Mouse (Mus musculus) heart, embryonic 12.5 days (tissue): ENCODE data around the gene Gas2. TPM values are rescaled to one million over a fixed set of nuclear protein-coding genes. Genes with fewer than 3 reads are reported as not detected.

Source experiments
- ATAC-seq: fragments of 200-750 bp; cut with Nextera tagmentation; 2 replicates; pipeline ENCODE4 v1.8.0; 2017; ENCODE audit warnings: moderate TSS enrichment, moderate library complexity; ENCODE audit not compliant: insufficient number of reproducible peaks, low FRiP score
- H3K27ac ChIP-seq: fragments of 300-500 bp; sonication (generic); 2 replicates; pipeline ENCODE4 v1.5.1; 2016; ENCODE audit warnings: mild to moderate bottlenecking, moderate library complexity; ENCODE audit not compliant: poor library complexity, severe bottlenecking
- H3K27me3 ChIP-seq: fragments of 300-500 bp; sonication (generic); replicated peaks from 2 replicates; pipeline ENCODE4 v1.6.1; 2016; ENCODE audit warnings: mild to moderate bottlenecking, moderate library complexity
- H3K36me3 ChIP-seq: fragments of 300-500 bp; sonication (generic); 2 replicates; pipeline ENCODE4 v1.6.1; 2016; ENCODE audit warnings: mild to moderate bottlenecking, moderate library complexity
- H3K4me1 ChIP-seq: fragments of 300-500 bp; sonication (generic); replicated peaks from 2 replicates; pipeline ENCODE4 v1.6.1; 2016; ENCODE audit warnings: mild to moderate bottlenecking
- H3K4me2 ChIP-seq: fragments of 300-500 bp; sonication (generic); 2 replicates; pipeline ENCODE4 v1.6.1; 2016; ENCODE audit warnings: mild to moderate bottlenecking, moderate library complexity
- H3K4me3 ChIP-seq: fragments of 300-500 bp; sonication (generic); 2 replicates; pipeline ENCODE4 v1.5.1; 2016; ENCODE audit warnings: mild to moderate bottlenecking
- H3K9ac ChIP-seq: fragments of 300-500 bp; sonication (generic); 2 replicates; pipeline ENCODE4 v1.6.1; 2016; ENCODE audit warnings: mild to moderate bottlenecking, moderate library complexity
- H3K9me3 ChIP-seq: fragments of 300-500 bp; sonication (generic); replicated peaks from 2 replicates; pipeline ENCODE4 v1.6.1; 2016; ENCODE audit warnings: mild to moderate bottlenecking, moderate library complexity
- WGBS: fragments of 180-500 bp; shearing (Covaris S2); methylation state at CpG from one replicate; pipeline ENCODE4 v1.1.7; 2016; 5-methylcytosine and 5-hydroxymethylcytosine counted together
- polyA plus RNA-seq: library from polyadenylated mRNA; unstranded; fragments of >200 nt; fragmentation: Nextera tagmentation; extraction: Ambion mirVana; gene quantifications from 2 replicates; pipeline ENCODE4 v1.2.1, GENCODE M21; 2016

The Gas2 gene
- polyA plus RNA-seq, 1 experiment from 2014 or later = 7.1 TPM

DNA sequence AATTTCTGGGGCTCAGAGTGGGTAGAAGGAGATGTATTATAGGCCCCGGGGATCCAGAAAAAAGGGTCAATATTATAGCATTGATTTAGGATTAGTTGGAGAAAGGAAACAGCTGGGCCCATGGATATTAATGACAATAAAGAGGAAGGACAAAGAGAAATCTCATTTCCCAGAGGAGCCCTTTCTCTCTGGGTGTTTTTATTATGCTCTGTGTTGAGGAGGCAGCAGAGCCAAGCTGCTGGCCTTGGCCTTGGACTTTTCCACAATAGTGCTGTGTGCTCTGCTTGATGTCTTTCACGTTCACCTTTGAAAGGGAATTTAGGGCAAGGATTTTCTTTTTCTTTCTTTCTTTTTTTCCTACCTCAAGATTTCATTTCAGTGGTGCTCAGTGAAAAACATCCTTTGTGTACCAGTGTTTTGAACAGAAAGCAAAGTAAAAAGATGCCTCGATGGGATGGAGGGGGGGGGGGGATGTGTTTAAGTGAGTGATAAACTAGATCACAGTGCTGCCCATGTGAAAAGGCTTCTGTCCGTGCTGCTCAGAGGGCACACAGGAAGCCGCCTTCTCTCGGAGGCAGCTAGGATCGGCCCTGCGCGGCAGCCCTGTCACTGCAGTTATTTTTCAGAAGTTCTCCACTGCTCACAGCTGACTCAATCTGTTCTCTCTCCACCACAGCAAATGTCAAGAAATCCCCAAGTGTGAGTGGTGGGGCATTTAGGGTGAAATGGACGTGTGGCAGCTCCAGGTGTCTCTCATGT, 67.1 kb downstream of the Gas2 start:
- no peak overlapping the region for H3K4me2 ChIP-seq
- ATAC-seq = no peak
- H3K4me3 ChIP-seq = no peak overlapping the region
- 52% methylated on average over 10 of the region's 10 CpGs for WGBS
- H3K9me3 ChIP-seq = no peaks in the 10 kb centered on the region
- H3K9ac ChIP-seq = no peak overlapping the region
- H3K4me1 ChIP-seq = no peaks in the 10 kb centered on the region
- no peak overlapping the region for H3K27ac ChIP-seq
- H3K27me3 ChIP-seq = no peaks in the 10 kb centered on the region
- H3K36me3 ChIP-seq = no peaks in the 10 kb centered on the region

DNA sequence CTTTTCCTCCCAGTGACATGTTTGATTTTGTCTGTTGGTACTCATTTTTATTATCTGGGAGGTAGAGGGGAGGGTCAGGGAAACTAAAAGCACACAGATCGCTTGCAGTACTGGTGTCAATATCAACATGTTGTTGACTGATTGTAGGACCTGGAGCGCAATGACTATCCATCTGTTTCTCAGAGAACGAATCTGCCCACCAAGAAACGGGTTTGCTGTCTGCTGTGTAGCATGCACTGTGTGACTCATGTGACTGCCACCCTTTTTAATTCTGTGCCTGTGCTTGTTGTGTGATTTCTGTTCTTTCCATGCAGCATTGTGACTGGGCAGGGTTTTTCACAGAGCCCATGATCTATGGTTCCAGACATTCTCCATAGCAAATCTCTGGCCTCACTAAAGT, 69.4 kb downstream of the Gas2 start:
- Histone ChIP-seq H3K27ac (no peak overlapping the region), H3K4me2 (no peak overlapping the region), H3K9me3 (no peaks in the 10 kb centered on the region), H3K9ac (no peak overlapping the region), H3K36me3 (no peaks in the 10 kb centered on the region), H3K4me3 (no peak overlapping the region), H3K4me1 (no peaks in the 10 kb centered on the region), H3K27me3 (no peaks in the 10 kb centered on the region)
- 74% methylated on average over 4 of the region's 4 CpGs for WGBS
- no peak for ATAC-seq

DNA sequence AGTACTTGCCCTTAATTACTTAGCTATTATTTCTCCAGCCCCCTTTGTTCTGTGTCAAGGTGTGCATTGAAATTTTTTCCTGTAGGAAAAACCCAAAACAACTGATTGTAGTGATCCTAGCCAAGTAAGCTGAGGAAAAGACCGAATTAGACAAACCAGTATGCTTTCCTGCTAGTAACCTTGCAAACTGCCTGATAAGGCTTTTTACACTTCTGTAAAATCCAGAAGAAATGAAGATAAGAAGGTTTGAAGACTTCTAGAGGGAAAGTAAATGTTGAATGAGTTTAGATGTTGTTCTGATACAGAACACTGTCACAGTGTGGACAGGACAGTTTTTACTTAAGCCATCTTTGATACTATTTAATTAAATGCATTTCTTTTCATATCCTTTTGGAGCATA, 75.5 kb downstream of the Gas2 start:
- WGBS = 73% methylated on average over 1 of the region's 1 CpGs
- Histone ChIP-seq H3K27me3 (no peaks in the 10 kb centered on the region), H3K9ac (no peak overlapping the region), H3K9me3 (no peaks in the 10 kb centered on the region), H3K36me3 (no peaks in the 10 kb centered on the region), H3K4me1 (no peaks in the 10 kb centered on the region), H3K27ac (no peak overlapping the region), H3K4me2 (no peak overlapping the region), H3K4me3 (no peak overlapping the region)
- ATAC-seq = no peak

DNA sequence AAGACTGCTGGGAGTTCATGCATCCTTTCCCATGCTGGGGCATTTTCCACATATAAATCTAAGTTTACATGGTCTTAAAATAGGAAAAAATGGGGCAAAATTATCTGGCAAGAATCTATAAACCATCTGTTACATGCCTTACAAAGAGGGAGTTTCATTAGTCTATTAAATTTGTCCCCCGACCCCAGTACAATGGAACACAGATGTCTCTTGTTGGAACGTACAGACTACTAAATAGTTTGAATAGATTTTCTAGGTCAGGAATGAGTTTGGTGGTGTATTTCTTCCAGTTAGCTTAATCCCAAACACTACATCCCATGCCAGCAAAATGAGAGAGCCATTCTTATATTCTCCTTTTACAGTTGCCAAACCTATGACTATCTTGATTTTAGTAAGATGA, 78.6 kb downstream of the Gas2 start:
- Histone ChIP-seq H3K9me3 (no peaks in the 10 kb centered on the region), H3K4me3 (no peak overlapping the region), H3K36me3 (no peaks in the 10 kb centered on the region), H3K9ac (no peak overlapping the region), H3K4me1 (no peaks in the 10 kb centered on the region), H3K4me2 (no peak overlapping the region), H3K27me3 (no peaks in the 10 kb centered on the region), H3K27ac (no peak overlapping the region)
- WGBS = 90% methylated on average over 2 of the region's 2 CpGs
- ATAC-seq = no peak

DNA sequence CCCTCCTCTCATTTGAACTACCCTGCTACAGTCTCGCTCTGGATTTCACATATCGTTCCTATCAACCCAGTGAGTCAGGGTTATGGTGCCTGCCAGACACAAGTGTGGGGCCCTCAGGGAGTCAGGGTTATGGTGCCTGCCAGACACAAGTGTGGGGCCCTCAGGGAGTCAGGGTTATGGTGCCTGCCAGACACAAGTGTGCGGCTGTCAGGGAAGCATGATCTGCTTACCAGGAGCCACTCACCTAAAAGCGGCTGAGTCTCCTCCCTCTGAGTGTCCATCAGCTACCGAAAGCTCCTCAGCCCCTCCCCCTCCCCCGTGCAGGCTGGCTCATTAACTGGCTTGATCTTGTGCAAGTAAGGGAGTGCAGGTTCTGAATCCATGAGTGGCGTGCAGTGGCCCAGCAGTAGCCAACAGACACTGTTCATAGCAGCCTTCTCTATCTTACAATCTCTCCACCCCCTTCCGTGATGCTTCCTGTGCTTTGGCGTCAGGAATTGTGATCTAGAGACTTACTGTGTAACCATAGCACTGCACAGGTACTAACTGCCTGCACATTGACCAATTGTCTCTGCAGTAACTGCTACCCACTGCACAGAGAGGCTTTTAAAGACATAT, 93.7 kb downstream of the Gas2 start:
- H3K27ac ChIP-seq = 0 out of 2 replicates have a peak overlapping the region, but pooled peaks have one; percentile 1

DNA sequence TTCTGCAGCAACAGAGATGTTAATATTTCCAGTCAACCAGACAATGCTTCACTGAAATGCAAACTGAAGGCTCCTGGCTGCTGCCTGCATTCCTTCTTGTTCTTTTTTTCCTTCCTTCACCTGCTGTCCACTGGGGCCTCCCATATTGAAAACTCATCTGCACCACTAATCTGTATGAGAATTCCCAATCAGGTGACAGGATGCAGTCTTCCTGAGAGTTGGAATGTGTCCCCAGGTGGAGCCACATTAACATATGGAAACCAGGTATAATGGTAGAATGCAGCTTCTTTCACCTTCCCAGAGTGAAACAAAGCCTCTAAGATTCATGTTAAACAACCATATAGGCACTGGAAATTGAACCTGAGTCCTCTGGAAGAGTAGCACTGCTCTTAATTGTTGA, 96.0 kb downstream of the Gas2 start:
- Histone ChIP-seq H3K9ac (no peak overlapping the region), H3K36me3 (no peaks in the 10 kb centered on the region), H3K27me3 (no peaks in the 10 kb centered on the region), H3K4me3 (no peak overlapping the region), H3K4me2 (no peak overlapping the region), H3K4me1 (peaks cover 6% of the 10 kb centered on the region), H3K9me3 (no peaks in the 10 kb centered on the region), H3K27ac (no peak overlapping the region)
- no peak for ATAC-seq

More for the DNA sequence above, 93.7 kb downstream of the Gas2 start:
- no peaks in the 10 kb centered on the region for H3K9me3 ChIP-seq
- H3K4me3 ChIP-seq = no peak overlapping the region
- WGBS = 36% methylated on average over 9 of the region's 9 CpGs
- peak overlapping the region; percentile 9; the same call in 1 of the 2 replicates for H3K4me2 ChIP-seq
- peaks cover 6% of the 10 kb centered on the region for H3K4me1 ChIP-seq
- no peaks in the 10 kb centered on the region for H3K36me3 ChIP-seq
- H3K9ac ChIP-seq = no peak overlapping the region
- ATAC-seq = peak; percentile 33; the same call in 1 of the 2 replicates
- no peaks in the 10 kb centered on the region for H3K27me3 ChIP-seq

DNA sequence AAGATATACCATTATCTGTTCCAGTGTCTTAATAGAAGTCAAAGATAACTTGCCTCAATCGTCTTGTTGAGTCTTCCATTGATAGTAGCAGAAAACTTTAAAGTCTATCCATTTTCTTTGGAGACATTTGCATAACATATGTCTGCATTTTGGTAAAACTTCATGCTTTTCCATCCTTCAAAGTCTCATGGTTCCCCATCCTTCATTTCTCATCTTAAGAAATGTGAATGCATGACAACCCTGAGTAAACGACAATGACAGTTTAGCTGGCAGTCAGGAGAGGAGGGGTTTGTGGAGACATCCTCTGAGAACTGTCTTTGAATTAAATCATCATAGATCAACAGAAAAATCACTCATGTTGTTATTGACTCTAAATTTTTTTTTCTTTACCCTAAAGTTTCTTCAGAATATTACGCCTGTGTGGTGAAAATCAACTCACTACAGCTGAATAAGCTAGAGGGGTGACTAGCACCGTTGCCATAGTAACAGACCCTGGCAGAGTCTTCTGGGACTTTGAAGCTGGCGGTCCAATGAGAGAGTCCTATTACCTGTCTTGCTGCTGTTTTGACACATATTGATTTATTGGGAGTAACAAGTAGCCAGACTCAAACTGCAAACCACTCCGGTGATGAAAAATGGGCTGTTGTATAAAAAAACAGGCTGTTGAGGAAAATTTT, 99.0 kb downstream of the Gas2 start:
- WGBS = 71% methylated on average over 6 of the region's 6 CpGs
- H3K4me3 ChIP-seq = no peak overlapping the region
- H3K27ac ChIP-seq = no peak overlapping the region
- no peak overlapping the region for H3K4me2 ChIP-seq
- no peaks in the 10 kb centered on the region for H3K9me3 ChIP-seq
- peaks cover under 1% of the 10 kb centered on the region for H3K4me1 ChIP-seq
- H3K9ac ChIP-seq = no peak overlapping the region
- ATAC-seq = no peak
- no peaks in the 10 kb centered on the region for H3K27me3 ChIP-seq
- H3K36me3 ChIP-seq = no peaks in the 10 kb centered on the region

DNA sequence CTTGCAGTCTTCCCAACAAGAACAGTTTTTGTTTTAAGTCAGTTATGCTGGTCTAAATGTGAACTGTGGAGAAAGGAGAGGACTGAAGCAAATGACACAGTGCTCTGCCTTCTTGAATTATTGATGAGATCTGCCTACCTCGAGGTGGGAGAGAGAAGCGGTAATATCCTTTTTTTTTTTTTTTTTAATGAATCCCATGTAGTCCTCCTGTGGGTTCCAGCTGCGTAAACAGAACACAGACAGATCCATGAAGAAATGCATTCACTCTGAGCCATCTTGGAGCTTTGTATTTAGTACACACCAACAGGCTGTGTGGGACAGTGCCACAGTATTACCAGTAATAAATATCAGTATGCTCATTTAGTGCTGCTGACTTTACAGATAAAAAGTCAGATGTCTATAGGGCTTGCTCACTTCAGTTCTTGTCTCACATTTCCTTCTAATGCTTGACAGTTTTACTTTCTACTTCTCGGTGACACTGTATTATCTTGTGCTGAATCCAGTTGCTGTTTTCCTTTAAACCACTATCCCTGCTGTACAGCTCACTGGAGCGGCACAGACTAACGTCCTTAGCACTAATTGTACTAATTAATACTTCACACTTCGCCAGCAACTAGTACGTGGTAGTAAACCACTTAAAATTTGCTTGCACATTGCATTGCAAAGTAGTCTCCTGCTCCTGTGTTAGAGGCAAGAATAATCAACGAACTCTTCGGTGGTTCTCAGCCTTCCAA, 100.6 kb downstream of the Gas2 start:
- no peak overlapping the region for H3K4me2 ChIP-seq
- H3K27ac ChIP-seq = no peak overlapping the region
- H3K9me3 ChIP-seq = no peaks in the 10 kb centered on the region
- 76% methylated on average over 10 of the region's 10 CpGs for WGBS
- H3K36me3 ChIP-seq = no peaks in the 10 kb centered on the region
- no peak overlapping the region for H3K9ac ChIP-seq
- H3K4me1 ChIP-seq = no peaks in the 10 kb centered on the region
- no peaks in the 10 kb centered on the region for H3K27me3 ChIP-seq
- no peak overlapping the region for H3K4me3 ChIP-seq
- ATAC-seq = no peak

DNA sequence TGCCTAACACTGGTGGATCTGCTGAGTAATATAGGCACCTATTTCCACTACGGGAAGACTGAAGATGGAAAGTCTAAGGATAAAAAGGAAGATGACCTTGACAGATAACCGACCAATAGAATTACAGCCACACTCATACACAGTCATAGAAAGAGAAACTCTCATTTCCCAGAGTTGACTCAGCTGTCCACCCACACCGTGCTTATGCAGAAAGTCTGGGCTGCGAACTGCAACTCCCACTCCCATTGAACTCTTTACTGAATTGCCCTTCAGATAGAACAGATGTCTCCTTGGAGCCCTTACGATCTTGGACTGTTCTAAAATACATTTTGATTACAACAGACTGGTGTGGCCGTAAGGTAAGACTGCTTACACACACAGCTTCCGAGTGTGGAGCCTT, 102.9 kb downstream of the Gas2 start:
- H3K4me3 ChIP-seq = no peak overlapping the region
- ATAC-seq = no peak
- H3K27me3 ChIP-seq = no peaks in the 10 kb centered on the region
- H3K27ac ChIP-seq = no peak overlapping the region
- H3K4me1 ChIP-seq = no peaks in the 10 kb centered on the region
- no peaks in the 10 kb centered on the region for H3K36me3 ChIP-seq
- no peak overlapping the region for H3K9ac ChIP-seq
- H3K9me3 ChIP-seq = no peaks in the 10 kb centered on the region
- 81% methylated on average over 7 of the region's 7 CpGs for WGBS
- H3K4me2 ChIP-seq = no peak overlapping the region

DNA sequence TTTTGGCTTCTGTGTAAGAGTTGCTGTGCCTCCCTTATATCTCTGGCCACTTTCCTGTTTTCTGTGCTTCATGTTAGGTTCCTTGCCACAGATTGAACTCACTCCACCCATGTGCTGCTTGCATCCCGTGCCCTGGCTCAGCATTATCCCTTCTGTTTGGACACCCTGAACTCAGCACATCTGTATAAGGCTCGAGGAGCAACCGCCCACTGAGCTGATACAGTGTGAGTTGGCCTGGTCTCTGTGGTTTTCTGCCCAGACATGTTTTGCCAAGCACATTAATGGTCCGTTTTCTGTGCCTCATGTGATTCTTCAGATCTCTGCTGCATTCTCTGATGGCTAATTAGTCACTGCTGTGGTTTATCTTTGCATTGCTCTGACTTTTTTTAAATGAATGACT, 105.8 kb downstream of the Gas2 start:
- no peak for ATAC-seq
- Histone ChIP-seq H3K36me3 (no peaks in the 10 kb centered on the region), H3K9ac (no peak overlapping the region), H3K27ac (no peak overlapping the region), H3K4me1 (no peaks in the 10 kb centered on the region), H3K9me3 (no peaks in the 10 kb centered on the region), H3K27me3 (no peaks in the 10 kb centered on the region), H3K4me2 (no peak overlapping the region), H3K4me3 (no peak overlapping the region)
- WGBS = 78% methylated on average over 4 of the region's 4 CpGs

DNA sequence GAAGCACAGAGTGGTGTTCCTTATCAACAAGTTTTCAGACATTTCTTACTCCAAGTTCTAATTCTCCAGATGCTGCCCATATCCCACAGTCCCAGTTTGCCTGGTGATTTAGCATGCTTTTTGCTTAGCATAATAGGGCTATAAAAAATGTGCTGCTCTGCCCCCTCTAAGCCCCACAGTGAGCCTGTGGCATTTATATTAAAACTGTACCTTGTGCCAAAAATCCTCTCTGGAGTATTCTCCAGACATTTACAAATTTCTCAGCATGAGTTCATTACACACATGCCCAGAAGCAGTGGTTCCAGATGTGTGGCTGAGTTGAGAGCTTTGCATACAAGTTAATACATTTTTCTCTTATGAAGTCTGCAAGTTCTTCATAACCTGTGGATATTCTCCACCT, 107.6 kb downstream of the Gas2 start:
- H3K4me2 ChIP-seq = no peak overlapping the region
- H3K4me1 ChIP-seq = no peaks in the 10 kb centered on the region
- H3K27ac ChIP-seq = no peak overlapping the region
- ATAC-seq = no peak
- no peaks in the 10 kb centered on the region for H3K9me3 ChIP-seq
- no peaks in the 10 kb centered on the region for H3K36me3 ChIP-seq
- H3K27me3 ChIP-seq = no peaks in the 10 kb centered on the region; the same call in 1 of the 2 replicates
- H3K4me3 ChIP-seq = no peak overlapping the region
- no peak overlapping the region for H3K9ac ChIP-seq
